Mouse (Mus musculus): Measurements from ENCODE around the gene Tnfrsf11a.

DNA sequence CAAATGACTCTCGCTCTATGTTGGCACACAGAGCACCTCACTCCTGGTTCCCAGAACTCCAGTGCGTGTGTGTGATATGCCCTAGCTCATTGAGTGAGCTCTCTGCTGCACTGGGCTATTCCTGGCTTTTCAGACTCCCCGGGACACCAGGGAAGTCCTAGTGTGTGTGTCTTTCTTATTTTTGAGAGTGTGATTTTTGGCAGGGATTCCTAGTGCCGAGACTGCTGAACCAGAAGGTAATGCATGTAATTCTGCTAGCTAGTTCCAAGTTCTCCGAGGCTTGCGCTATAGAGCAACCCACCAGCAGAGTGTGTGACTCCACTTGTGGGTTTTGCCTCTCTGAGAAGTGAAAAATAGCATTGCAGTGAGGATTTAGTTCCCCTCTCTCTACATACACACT, 96.1 kb downstream of the Tnfrsf11a start:
- no peak for TF ChIP-seq CTCF (IDR thresholded peaks at IDR 0.05; ENCODE audit: extremely low read depth, insufficient read depth, low read length)
- TF ChIP-seq POLR2A (IDR thresholded peaks at IDR 0.05; ENCODE audit: extremely low read depth, insufficient read depth, low read length), result no peak
